Mouse (Mus musculus) liver, adult 2 months (tissue): ENCODE data around the gene Hnf4a. TPM values are rescaled to one million over a fixed set of nuclear protein-coding genes. Genes with fewer than 3 reads are reported as not detected.

Experiments used
- DNase-seq: peaks from one replicate; pipeline ENCODE4 v3.0.0-alpha.2; 2011; ENCODE audit warnings: low read depth, low spot score; ENCODE audit errors: extremely low read depth
- H3K27ac ChIP-seq: fragments of 200-500 bp; replicated peaks from 2 replicates; pipeline ENCODE4 v1.5.1; 2012; ENCODE audit warnings: low read depth, mild to moderate bottlenecking, control low read depth, inconsistent platforms, low read length; ENCODE audit not compliant: insufficient read depth
- H3K27me3 ChIP-seq: fragments of 200-500 bp; 2 replicates; pipeline ENCODE4 v1.6.1; 2012; ENCODE audit warnings: mild to moderate bottlenecking, moderate library complexity, low read length, inconsistent platforms; ENCODE audit not compliant: control insufficient read depth, insufficient read depth
- H3K36me3 ChIP-seq: fragments of 200-500 bp; 2 replicates; pipeline ENCODE4 v1.6.1; 2012; ENCODE audit warnings: low read length, inconsistent platforms; ENCODE audit not compliant: control insufficient read depth, insufficient read depth
- H3K4me1 ChIP-seq: fragments of 200-500 bp; 2 replicates; pipeline ENCODE4 v1.6.1; 2011; ENCODE audit warnings: low read length; ENCODE audit not compliant: control insufficient read depth, insufficient read depth
- H3K4me3 ChIP-seq: fragments of 200-500 bp; 2 replicates; pipeline ENCODE4 v1.5.1; 2011; ENCODE audit warnings: low read depth, mild to moderate bottlenecking, control low read depth, low read length, moderate library complexity; ENCODE audit not compliant: insufficient read depth
- H3K79me2 ChIP-seq: fragments of 200-500 bp; 2 replicates; pipeline ENCODE4 v1.6.1; 2012; ENCODE audit warnings: inconsistent platforms, mild to moderate bottlenecking, low read length, moderate library complexity; ENCODE audit not compliant: control insufficient read depth, insufficient read depth
- H3K9ac ChIP-seq: fragments of 200-500 bp; 2 replicates; pipeline ENCODE4 v1.6.1; 2012; ENCODE audit warnings: low read depth, mild to moderate bottlenecking, control low read depth, inconsistent platforms, low read length
- CTCF ChIP-seq: fragments of 200-500 bp; IDR thresholded peaks from 2 replicates; pipeline ENCODE4 v1.5.1; 2011; ENCODE audit warnings: low read depth, low read length, control low read depth
- POLR2A ChIP-seq: fragments of 200-500 bp; IDR thresholded peaks from 2 replicates; pipeline ENCODE4 v1.6.1; 2011; ENCODE audit warnings: low read length, control low read depth; ENCODE audit not compliant: insufficient read depth; ENCODE audit errors: extremely low read depth
- WGBS: fragments of 180-500 bp; shearing (Covaris S2); methylation state at CpG from one replicate; pipeline ENCODE4 v1.1.7; 2018; 5-methylcytosine and 5-hydroxymethylcytosine counted together
- polyA plus RNA-seq: library from polyadenylated mRNA; depleted of rRNA; stranded (reverse); fragments of >200 nt; gene quantifications from 2 replicates; pipeline ENCODE4 v1.2.3, GENCODE M21; 2012
- total RNA-seq: library from RNA; depleted of rRNA; stranded (reverse); fragments of >200 nt; gene quantifications from 2 replicates; pipeline ENCODE4 v1.2.3, GENCODE M21; 2014

The Hnf4a gene
- total and polyA plus RNA-seq, 2 experiments = 164 to 260 TPM

GRCm38 (mm10) chr2:163493031-163493430 lies 13.6 kb upstream of the Hnf4a start:
- WGBS = 79% methylated on average over 5 of the region's 5 CpGs
- Histone ChIP-seq H3K4me3 (no peak overlapping the region), H3K36me3 (no peaks in the 10 kb centered on the region), H3K27ac (no peak overlapping the region), H3K4me1 (peaks cover 5% of the 10 kb centered on the region; the same call in 1 of the 2 replicates), H3K79me2 (no peaks in the 10 kb centered on the region), H3K9ac (no peak overlapping the region), H3K27me3 (no peaks in the 10 kb centered on the region)
- no peak for DNase-seq
- TF ChIP-seq POLR2A = no peak
- no peak for TF ChIP-seq CTCF

- DNase-seq = no peak
- H3K9ac ChIP-seq = no peak overlapping the region
- H3K79me2 ChIP-seq = no peaks in the 10 kb centered on the region
- H3K27me3 ChIP-seq = no peaks in the 10 kb centered on the region
- no peak overlapping the region for H3K4me3 ChIP-seq
- H3K36me3 ChIP-seq = no peaks in the 10 kb centered on the region
- TF ChIP-seq CTCF (no peak), POLR2A (no peak)
- peaks cover 5% of the 10 kb centered on the region; the same call in 1 of the 2 replicates for H3K4me1 ChIP-seq
- no peak overlapping the region for H3K27ac ChIP-seq
- 19% methylated on average over 5 of the region's 5 CpGs for WGBS
These were observed 12.6 kb upstream of the Hnf4a start for GRCm38 (mm10) chr2:163493976-163494375.

- Histone ChIP-seq H3K9ac (no peak overlapping the region), H3K27ac (no peak overlapping the region), H3K36me3 (no peaks in the 10 kb centered on the region), H3K4me3 (no peak overlapping the region), H3K27me3 (no peaks in the 10 kb centered on the region), H3K4me1 (peaks cover 5% of the 10 kb centered on the region; the same call in 1 of the 2 replicates), H3K79me2 (no peaks in the 10 kb centered on the region)
- no peak for DNase-seq
- TF ChIP-seq CTCF (no peak), POLR2A (no peak)
- WGBS = 59% methylated on average over 6 of the region's 6 CpGs
These were observed 12.2 kb upstream of the Hnf4a start for GRCm38 (mm10) chr2:163494456-163494855.

GRCm38 (mm10) chr2:163502219-163502618 lies 4.4 kb upstream of the Hnf4a start:
- no peaks in the 10 kb centered on the region for H3K79me2 ChIP-seq
- H3K36me3 ChIP-seq = no peaks in the 10 kb centered on the region
- no peaks in the 10 kb centered on the region for H3K27me3 ChIP-seq
- H3K4me1 ChIP-seq = peaks cover 5% of the 10 kb centered on the region
- no peak for DNase-seq
- 65% methylated on average over 2 of the region's 2 CpGs for WGBS
- TF ChIP-seq CTCF (no peak), POLR2A (no peak)
- H3K4me3 ChIP-seq = no peak overlapping the region
- no peak overlapping the region for H3K27ac ChIP-seq
- no peak overlapping the region for H3K9ac ChIP-seq

GRCm38 (mm10) chr2:163503191-163503590 lies 3.4 kb upstream of the Hnf4a start:
- Histone ChIP-seq H3K4me1 (peaks cover 10% of the 10 kb centered on the region), H3K4me3 (no peak overlapping the region), H3K9ac (no peak overlapping the region), H3K27ac (no peak overlapping the region), H3K79me2 (no peaks in the 10 kb centered on the region), H3K27me3 (no peaks in the 10 kb centered on the region), H3K36me3 (no peaks in the 10 kb centered on the region)
- no peak for DNase-seq
- WGBS = 78% methylated on average over 7 of the region's 7 CpGs
- TF ChIP-seq POLR2A = no peak
- no peak for TF ChIP-seq CTCF

GRCm38 (mm10) chr2:163525761-163526243 lies 19.2 kb downstream of the Hnf4a start:
- TF ChIP-seq POLR2A (no peak), CTCF (peak; percentile 38)
- H3K36me3 ChIP-seq = peaks cover 5% of the 10 kb centered on the region
- H3K9ac ChIP-seq = no peak overlapping the region
- no peak overlapping the region for H3K27ac ChIP-seq
- DNase-seq = no peak
- no peak overlapping the region for H3K4me3 ChIP-seq
- 71% methylated on average over 7 of the region's 7 CpGs for WGBS
- H3K4me1 ChIP-seq = no peaks in the 10 kb centered on the region
- no peaks in the 10 kb centered on the region for H3K27me3 ChIP-seq
- H3K79me2 ChIP-seq = no peaks in the 10 kb centered on the region
